Mouse (Mus musculus) brain, embryonic 14.5 days (tissue): ENCODE measurements at regions not wholly inside any gene's neighbourhood (a gene's known extent, or its start where the extent isn't known, plus 50 kb on each side); places are given as distances from the start of the nearest gene placed in this dataset.

ENCODE experiments used
- CTCF ChIP-seq: fragments of 200-500 bp; IDR thresholded peaks from 2 replicates; pipeline ENCODE4 v1.5.1; 2012; ENCODE audit warnings: inconsistent platforms, mild to moderate bottlenecking, moderate library complexity, borderline replicate concordance; ENCODE audit not compliant: insufficient read depth, insufficient read length; ENCODE audit errors: extremely low read depth
- POLR2A ChIP-seq: fragments of 200-500 bp; IDR thresholded peaks from 2 replicates; pipeline ENCODE4 v1.6.1; 2012; ENCODE audit warnings: mild to moderate bottlenecking, inconsistent platforms, borderline replicate concordance; ENCODE audit not compliant: poor library complexity, insufficient read depth, insufficient read length, severe bottlenecking; ENCODE audit errors: extremely low read depth

DNA sequence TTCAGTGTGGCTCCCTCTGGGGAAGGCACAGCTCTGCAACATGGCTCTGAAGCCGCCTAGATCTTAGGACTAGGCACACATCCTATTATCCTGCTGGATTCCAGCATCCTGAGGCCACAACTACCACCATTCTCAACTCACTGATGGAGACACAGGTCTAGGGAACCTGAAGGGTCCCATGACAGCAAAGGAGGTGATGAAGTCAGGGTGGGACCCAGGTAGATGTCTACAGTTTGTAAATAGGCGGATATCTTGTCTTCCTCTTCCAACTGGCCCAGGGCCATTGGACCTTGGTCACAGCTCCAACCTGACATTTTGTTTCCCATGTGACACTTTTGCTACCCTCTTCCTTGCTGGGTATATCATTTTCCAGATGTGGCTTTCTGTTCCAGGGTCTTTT, 106.4 kb downstream of the Vapb start:
- TF ChIP-seq POLR2A: no peak
- no peak for TF ChIP-seq CTCF
